In genomic region chr1:190655081-190655480, GRCm38 (mm10) we compare ENCODE assay signal across 25 mouse cellular contexts.
DNase-seq lines count a peak whose midpoint lies in the region; ATAC-seq and TF ChIP-seq lines count a peak whose summit lies in the region.
"Had no signal": no experiment of that assay in that cellular context is flagged by ENCODE, and none has a peak within 500 bp of the region (broad histone marks: within the 10 kb centered on the region; RNA-seq: fewer than 3 reads in every experiment).

No protein-coding gene starts in this region.

- ATAC-seq in midbrain, postnatal 0 days (ENCODE audit: low FRiP score) = no peak
- ATAC-seq in forebrain, embryonic 15.5 days (replicated peaks) = no peak
- ATAC-seq in midbrain, embryonic 14.5 days (ENCODE audit: low FRiP score, low TSS enrichment) = no peak
- ATAC-seq: Patski had no signal

- H3K9ac ChIP-seq in midbrain, postnatal 0 days (replicated peaks; ENCODE audit: low read length, poor library complexity, severe bottlenecking) = no peak overlapping the region
- H3K9ac ChIP-seq in forebrain, embryonic 15.5 days (replicated peaks) = no peak overlapping the region
- H3K9ac ChIP-seq in midbrain, embryonic 14.5 days (replicated peaks; ENCODE audit: low read length) = no peak overlapping the region
- H3K9ac ChIP-seq: heart, embryonic 15.5 days; limb, embryonic 13.5 days; liver, embryonic 13.5 days; stomach, embryonic 15.5 days had no signal

- H3K9me3 ChIP-seq in midbrain, embryonic 10.5 days (replicated peaks) = no peaks in the 10 kb centered on the region
- H3K9me3 ChIP-seq in midbrain, postnatal 0 days (ENCODE audit: low read length) = no peaks in the 10 kb centered on the region
- H3K9me3 ChIP-seq in forebrain, embryonic 15.5 days = no peaks in the 10 kb centered on the region
- no peaks in the 10 kb centered on the region for H3K9me3 ChIP-seq in midbrain, embryonic 14.5 days (ENCODE audit: control insufficient read depth, low read length)
- H3K9me3 ChIP-seq: heart, embryonic 15.5 days; limb, embryonic 13.5 days; liver, embryonic 13.5 days; stomach, embryonic 15.5 days had no signal

- 0 out of 2 replicates have a peak overlapping the region, but pooled peaks have one; percentile 18 for H3K27ac ChIP-seq in midbrain, embryonic 10.5 days (replicated peaks)
- H3K27ac ChIP-seq in midbrain, postnatal 0 days (ENCODE audit: low read depth, low read length) = no peak overlapping the region
- peak overlapping the region; percentile 65; the same call in 1 of the 2 replicates for H3K27ac ChIP-seq in forebrain, embryonic 15.5 days (replicated peaks)
- H3K27ac ChIP-seq in midbrain, embryonic 14.5 days (replicated peaks; ENCODE audit: low read depth, low read length) = peak overlapping the region; percentile 52
- H3K27ac ChIP-seq: gastrocnemius, adult 2 months; heart, embryonic 15.5 days; limb, embryonic 13.5 days; liver, embryonic 13.5 days; stomach, embryonic 15.5 days had no signal

- no peaks in the 10 kb centered on the region for H3K36me3 ChIP-seq in midbrain, embryonic 10.5 days
- no peaks in the 10 kb centered on the region for H3K36me3 ChIP-seq in midbrain, postnatal 0 days (ENCODE audit: insufficient read depth, low read length)
- H3K36me3 ChIP-seq in forebrain, embryonic 15.5 days = no peaks in the 10 kb centered on the region
- H3K36me3 ChIP-seq in midbrain, embryonic 14.5 days (ENCODE audit: control insufficient read depth, insufficient read depth, low read length) = no peaks in the 10 kb centered on the region
- H3K36me3 ChIP-seq: G1E; heart, embryonic 15.5 days; limb, embryonic 13.5 days; liver, embryonic 13.5 days; stomach, embryonic 15.5 days had no signal

- peak; percentile 78 for DNase-seq in heart, adult 11 months
- no peak for DNase-seq in heart, postnatal 4 days
- DNase-seq in midbrain, embryonic 10.5 days (ENCODE audit: low spot score) = no peak
- no peak for DNase-seq in midbrain, postnatal 0 days (ENCODE audit: low spot score)
- no peak for DNase-seq in midbrain, embryonic 14.5 days
- DNase-seq in adipocyte (ENCODE audit: low spot score) = no peak
- DNase-seq in T-cell, adult 2 months (ENCODE audit: low spot score) = no peak
- DNase-seq: adrenal gland, adult 8-10 months; cerebellum, adult 18-20 months; cerebellum, postnatal 14 days; gastrocnemius, adult 2 months; heart, postnatal 36 days; kidney, adult 2 months; kidney, postnatal 25 days; liver, embryonic 13.5 days; lung, adult 2 months; thymus, adult 2 months had no signal

- TF ChIP-seq CTCF in midbrain, postnatal 0 days (IDR thresholded peaks at IDR 0.05) = no peak

- WGBS in midbrain, embryonic 10.5 days = 85% methylated on average over 7 of the region's 7 CpGs
- 81% methylated on average over 7 of the region's 7 CpGs for WGBS in midbrain, postnatal 0 days
- WGBS in forebrain, embryonic 15.5 days = 72% methylated on average over 7 of the region's 7 CpGs
- WGBS in midbrain, embryonic 14.5 days = 85% methylated on average over 7 of the region's 7 CpGs

- H3K27me3 ChIP-seq in midbrain, embryonic 10.5 days (ENCODE audit: low read depth, poor library complexity, severe bottlenecking) = 0 out of 2 replicates have a peak, but pooled peaks cover 5% of the 10 kb centered on the region
- H3K27me3 ChIP-seq in midbrain, postnatal 0 days (ENCODE audit: insufficient read depth, low read length) = no peaks in the 10 kb centered on the region
- no peaks in the 10 kb centered on the region for H3K27me3 ChIP-seq in forebrain, embryonic 15.5 days
- H3K27me3 ChIP-seq in midbrain, embryonic 14.5 days (ENCODE audit: control insufficient read depth, insufficient read depth, low read length) = no peaks in the 10 kb centered on the region
- H3K27me3 ChIP-seq: heart, embryonic 15.5 days; limb, embryonic 13.5 days; liver, embryonic 13.5 days; megakaryocyte, embryonic 14.5 days; stomach, embryonic 15.5 days had no signal

- H3K4me1 ChIP-seq in midbrain, embryonic 10.5 days = peaks cover 28% of the 10 kb centered on the region
- no peaks in the 10 kb centered on the region for H3K4me1 ChIP-seq in midbrain, postnatal 0 days (ENCODE audit: insufficient read depth, low read length)
- H3K4me1 ChIP-seq in forebrain, embryonic 15.5 days = peaks cover 43% of the 10 kb centered on the region
- H3K4me1 ChIP-seq in midbrain, embryonic 14.5 days (ENCODE audit: control insufficient read depth, insufficient read depth, low read length) = peaks cover 13% of the 10 kb centered on the region; the same call in 1 of the 2 replicates
- H3K4me1 ChIP-seq: liver, embryonic 13.5 days; megakaryocyte, embryonic 14.5 days; stomach, embryonic 15.5 days had no signal

- H3K4me3 ChIP-seq in midbrain, embryonic 10.5 days = no peak overlapping the region
- H3K4me3 ChIP-seq in midbrain, postnatal 0 days (ENCODE audit: low read depth, low read length) = no peak overlapping the region
- H3K4me3 ChIP-seq in forebrain, embryonic 15.5 days = no peak overlapping the region
- H3K4me3 ChIP-seq in midbrain, embryonic 14.5 days (replicated peaks; ENCODE audit: low read depth, low read length) = no peak overlapping the region
- H3K4me3 ChIP-seq: gastrocnemius, adult 2 months; heart, embryonic 15.5 days; layer of hippocampus, adult 2 months; limb, embryonic 13.5 days; liver, embryonic 13.5 days; megakaryocyte, embryonic 14.5 days; stomach, embryonic 15.5 days had no signal

- H3K4me2 ChIP-seq in midbrain, postnatal 0 days (ENCODE audit: low read depth, low read length, poor library complexity, severe bottlenecking) = no peak overlapping the region
- H3K4me2 ChIP-seq in forebrain, embryonic 15.5 days (replicated peaks) = no peak overlapping the region
- no peak overlapping the region for H3K4me2 ChIP-seq in midbrain, embryonic 14.5 days (ENCODE audit: low read length)
- H3K4me2 ChIP-seq: heart, embryonic 15.5 days; limb, embryonic 13.5 days; liver, embryonic 13.5 days; stomach, embryonic 15.5 days had no signal
